Mouse (Mus musculus): ENCODE data around the gene C2cd2.

C2cd2 gene

GRCm38 (mm10) chr16:97877502-97877901 is 84.9 kb downstream of the C2cd2 start:
- no peak for DNase-seq

GRCm38 (mm10) chr16:97875101-97875500 is 87.3 kb downstream of the C2cd2 start:
- no peak for DNase-seq

DNA sequence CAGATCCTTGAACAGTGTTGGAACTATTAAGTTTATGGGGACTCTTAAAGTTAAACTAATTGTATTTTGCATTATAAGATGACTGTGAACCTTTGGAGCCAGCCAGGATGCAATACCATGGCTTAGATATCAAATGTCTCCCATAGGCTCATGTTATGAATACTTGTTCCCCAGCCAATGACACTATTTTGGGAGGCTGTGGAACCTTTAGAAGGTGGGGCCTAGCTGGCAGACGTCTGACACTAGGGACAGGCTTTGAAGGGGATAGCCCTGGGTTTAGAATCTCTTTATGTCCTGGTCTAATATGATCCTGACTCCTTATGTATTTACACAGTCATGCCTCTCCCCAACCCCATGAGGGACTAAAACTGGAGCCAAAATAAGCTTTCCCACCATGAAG is 88.0 kb downstream of the C2cd2 start:
- no peak for DNase-seq

DNA sequence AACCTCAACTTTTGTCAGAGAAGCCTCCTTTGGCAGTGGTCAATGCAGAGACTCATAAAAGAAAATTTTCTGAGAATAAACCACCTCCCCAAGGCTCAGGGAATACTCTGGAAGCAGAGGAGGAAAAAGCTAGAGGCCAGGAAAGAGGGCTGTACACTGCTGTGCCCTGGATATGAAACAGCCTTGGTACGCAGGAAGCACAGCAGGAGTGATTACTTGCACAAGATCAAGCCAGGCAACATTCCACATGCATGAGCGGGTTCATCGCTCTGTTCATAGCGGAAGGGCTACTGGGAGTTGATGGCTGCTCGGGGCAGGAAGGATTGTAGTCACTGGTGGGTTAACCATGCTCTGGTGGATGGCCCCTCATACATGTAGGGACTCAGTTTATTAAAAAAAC is 89.7 kb downstream of the C2cd2 start:
- DNase-seq = peak; percentile 15

- DNase-seq = no peak
These were observed 93.0 kb downstream of the C2cd2 start for GRCm38 (mm10) chr16:97869193-97870102.

DNA sequence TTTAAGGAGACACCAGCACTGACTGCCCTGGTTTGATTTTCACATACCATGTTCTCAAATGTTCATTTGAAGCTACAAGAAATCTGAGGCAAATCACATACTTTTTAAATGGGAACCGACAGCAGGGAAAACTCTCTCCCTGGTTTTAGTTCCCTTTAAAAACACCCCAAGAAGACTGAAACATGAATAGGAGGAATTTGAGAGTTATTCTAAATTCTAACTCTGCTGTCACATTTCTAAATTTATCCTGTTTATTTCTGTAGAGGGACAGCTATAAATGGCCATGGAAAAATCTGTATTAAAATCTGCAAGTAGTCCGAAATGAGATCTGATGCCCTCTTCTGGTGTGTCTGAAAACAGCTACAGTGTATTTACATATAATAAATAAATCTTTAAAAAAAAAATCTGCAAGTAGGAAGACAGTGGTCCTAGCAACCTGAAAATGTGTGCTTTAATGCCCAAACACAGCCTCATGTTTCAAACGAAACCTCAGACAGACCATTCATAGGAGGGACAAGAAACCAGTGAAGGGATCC is 98.4 kb downstream of the C2cd2 start:
- no peak for DNase-seq

- no peak for DNase-seq
These were observed 106.3 kb downstream of the C2cd2 start for GRCm38 (mm10) chr16:97856050-97856449.

DNA sequence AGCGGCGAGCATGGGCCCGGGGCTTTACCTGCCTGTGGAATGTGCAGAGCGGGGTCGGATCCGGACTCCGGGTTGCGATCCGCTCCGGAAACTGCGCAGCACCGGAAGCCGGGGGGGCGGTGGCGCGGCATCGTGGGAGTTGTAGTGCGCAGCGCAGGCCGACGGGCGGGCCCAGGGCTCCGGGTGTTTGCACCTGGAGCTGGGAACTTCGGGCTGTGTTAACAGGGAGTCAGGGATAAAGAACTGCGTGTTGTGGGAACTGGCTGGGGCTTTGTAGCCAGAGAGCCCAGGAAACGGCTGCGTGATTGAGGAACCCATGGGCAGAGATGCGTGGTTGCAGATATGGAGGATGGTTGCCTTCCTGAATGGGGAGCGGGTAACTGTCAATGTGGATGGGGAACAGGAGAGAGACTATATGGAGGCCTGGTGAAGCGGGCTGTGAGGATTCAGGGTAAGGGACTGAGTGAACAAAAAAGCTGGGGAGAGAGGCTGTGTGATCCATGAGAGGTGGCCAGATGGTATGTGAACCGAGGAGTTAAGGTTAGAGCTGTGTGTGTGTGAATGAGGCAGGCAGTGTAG is 110.6 kb downstream of the C2cd2 start, which contains the start of gene Prdm15:
TSS of gene Prdm15 (minus strand) at position 110 of the 579 bp plus-strand sequence.
- DNase-seq = peak; percentile 87

GRCm38 (mm10) chr16:97851061-97851740 is 111.2 kb downstream of the C2cd2 start:
- DNase-seq = peak; percentile 89

DNA sequence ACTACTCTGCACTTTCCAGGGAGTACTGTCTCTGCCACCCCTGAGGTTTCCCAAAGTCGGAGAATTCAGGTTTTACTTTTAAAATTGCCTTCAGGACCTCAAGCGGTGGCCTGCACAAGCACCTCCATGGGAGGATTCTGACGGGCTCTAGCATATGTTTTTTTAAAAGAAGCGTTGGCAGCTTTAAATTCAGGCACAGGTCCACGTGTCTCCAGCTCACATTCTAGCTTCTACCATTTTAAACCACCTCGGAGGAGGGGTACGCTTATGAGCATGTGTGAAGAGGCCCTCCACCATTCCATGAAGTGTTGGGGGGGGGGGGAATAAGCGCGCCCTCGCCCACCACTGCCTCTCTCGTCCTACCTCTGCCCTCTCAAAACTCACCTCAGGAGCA is 111.7 kb downstream of the C2cd2 start:
- no peak for DNase-seq

GRCm38 (mm10) chr16:97848832-97849231 is 113.6 kb downstream of the C2cd2 start:
- DNase-seq = no peak

GRCm38 (mm10) chr16:97844967-97845937 is 117.1 kb downstream of the C2cd2 start:
- DNase-seq = no peak

GRCm38 (mm10) chr16:97832154-97832553 is 130.2 kb downstream of the C2cd2 start:
- DNase-seq = no peak

DNA sequence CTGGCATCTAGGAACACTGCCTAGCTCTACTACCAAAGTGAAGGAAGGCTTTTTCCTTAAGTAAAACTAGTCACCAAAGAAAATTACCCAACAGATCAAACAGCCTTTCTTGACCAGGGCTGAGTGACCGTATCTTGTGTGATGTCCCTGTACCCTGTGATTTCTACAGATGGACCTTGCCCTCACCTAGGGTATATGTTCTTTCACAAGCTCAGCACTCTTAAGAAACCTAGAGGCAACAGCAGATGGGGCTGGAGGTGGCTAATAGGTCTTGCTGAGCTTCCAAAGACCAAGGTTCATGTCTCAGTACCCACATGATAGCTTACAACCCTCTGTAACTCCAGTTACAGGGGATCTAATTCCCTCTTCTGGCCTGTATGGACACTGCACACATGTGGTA is 134.2 kb downstream of the C2cd2 start:
- DNase-seq = no peak

- DNase-seq = no peak
These were observed 138.9 kb downstream of the C2cd2 start for GRCm38 (mm10) chr16:97823311-97824007.

- DNase-seq = no peak
These were observed 142.9 kb downstream of the C2cd2 start for GRCm38 (mm10) chr16:97819532-97819931.

- no peak for DNase-seq
These were observed 145.0 kb downstream of the C2cd2 start for GRCm38 (mm10) chr16:97817414-97817813.

- DNase-seq = peak; percentile 28
These were observed 147.1 kb downstream of the C2cd2 start for GRCm38 (mm10) chr16:97815269-97815668.

- DNase-seq = no peak
These were observed 148.3 kb downstream of the C2cd2 start for GRCm38 (mm10) chr16:97814060-97814459.

DNA sequence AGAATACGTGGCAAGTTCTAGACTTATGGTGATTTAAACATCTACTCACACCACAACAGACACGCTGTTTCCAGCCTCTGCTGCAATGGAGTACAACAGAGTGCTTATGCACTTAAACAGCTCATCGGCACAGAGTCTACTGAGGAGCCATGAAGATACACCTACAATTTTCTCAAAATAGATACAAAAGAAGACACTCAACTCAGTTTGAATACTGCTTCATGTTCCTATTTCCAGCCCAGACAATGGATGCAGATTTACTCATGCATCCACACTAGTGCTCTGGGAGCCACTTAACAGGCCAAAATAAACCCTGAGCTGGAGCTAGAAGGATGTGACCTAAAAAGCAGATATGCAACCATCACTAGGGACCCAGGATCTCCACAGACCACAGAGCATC is 153.5 kb downstream of the C2cd2 start:
- no peak for DNase-seq

DNA sequence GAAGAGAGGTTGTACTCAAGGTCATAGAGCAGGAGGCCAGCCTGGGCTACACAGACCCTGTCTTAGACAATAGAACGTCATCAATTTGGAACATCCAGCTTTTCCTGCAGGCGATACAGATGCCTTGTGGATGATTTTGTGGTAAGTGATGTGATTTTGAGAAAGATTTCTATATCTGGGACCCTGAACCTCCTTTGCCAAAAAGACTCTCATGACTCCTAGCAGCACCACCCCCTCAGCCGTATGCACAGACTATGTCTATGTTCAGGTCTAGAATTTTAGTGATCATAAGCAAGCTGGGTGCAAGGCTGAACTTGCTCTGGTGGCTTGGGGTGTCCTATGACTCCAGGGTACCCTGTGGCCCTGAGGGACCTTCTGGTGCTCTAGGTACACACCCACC is 156.8 kb downstream of the C2cd2 start:
- no peak for DNase-seq

Measured in cerebellum, adult 11-12 months (tissue).